In genomic region chr11:101841998-101842772, GRCm38 (mm10) we compare ENCODE assay signal across 11 mouse cellular contexts. TPM values are rescaled to one million over a fixed set of nuclear protein-coding genes. Genes with fewer than 3 reads are reported as not detected.
A peak's percentile ranks its signal among the peaks of the same experiment; 100 is the strongest.
DNase-seq lines count a peak whose midpoint lies in the region; TF ChIP-seq lines count a peak whose summit lies in the region.
"Had no signal": no experiment of that assay in that cellular context is flagged by ENCODE, and none has a peak within 500 bp of the region (broad histone marks: within the 10 kb centered on the region; RNA-seq: fewer than 3 reads in every experiment).

No protein-coding gene starts in this region.

- no peak for TF ChIP-seq CTCF in kidney, adult 2 months (conservative IDR thresholded peaks at IDR 0.05; ENCODE audit: insufficient read depth, insufficient read length, low read depth, low read length)

- WGBS in kidney, adult 2 months = 63% methylated on average over 15 of the region's 15 CpGs

- peak; percentile 33 to 79 for DNase-seq in left cerebral cortex, postnatal 14 days (ENCODE audit: low spot score in 2 of 2)
- no peak for DNase-seq in left cerebral cortex, adult 11 months (ENCODE audit: low spot score)
- peak; percentile 87 for DNase-seq in cerebellum, adult 9-11 months
- DNase-seq in kidney, adult 2 months = peak; percentile 47
- DNase-seq in right cerebral cortex, postnatal 10 days (ENCODE audit: low spot score in 2 of 2) = peak; percentile 56 to 70
- DNase-seq in ovary, postnatal 36 days (ENCODE audit: low spot score) = no peak
- no peak for DNase-seq in left cerebral cortex, adult 18-20 months (ENCODE audit: low spot score in 2 of 2)
- no peak for DNase-seq in natural killer cell, adult 2 months (ENCODE audit: low spot score in 2 of 2)

- intact Hi-C loops in left cerebral cortex, postnatal 14 days (cut with DNase I) = no loop called here

- H3K4me3 ChIP-seq in kidney, adult 2 months (ENCODE audit: insufficient read depth, low read depth, low read length) = no peak overlapping the region
- H3K4me3 ChIP-seq: forebrain, embryonic 10.5 days had no signal

- peak overlapping the region; percentile 27; the same call in 1 of the 2 replicates for H3K27ac ChIP-seq in kidney, adult 2 months (ENCODE audit: insufficient read depth, low read depth, low read length)
- H3K27ac ChIP-seq: forebrain, embryonic 10.5 days had no signal

- no peaks in the 10 kb centered on the region for H3K4me1 ChIP-seq in kidney, adult 2 months (ENCODE audit: control insufficient read depth, insufficient read depth, low read length)
- H3K4me1 ChIP-seq: forebrain, embryonic 10.5 days had no signal

- no peaks in the 10 kb centered on the region for H3K27me3 ChIP-seq in kidney, adult 2 months (replicated peaks; ENCODE audit: control insufficient read depth, insufficient read depth, low read length)

- no peak for TF ChIP-seq POLR2A in kidney, adult 2 months (IDR thresholded peaks at IDR 0.05; ENCODE audit: low read depth, low read length)

- H3K36me3 ChIP-seq in kidney, adult 2 months (ENCODE audit: control insufficient read depth, insufficient read depth, low read length) = no peaks in the 10 kb centered on the region
- H3K36me3 ChIP-seq: forebrain, embryonic 10.5 days had no signal

RNA-seq across cellular contexts. Expression of gene Meox1, which starts 52.0 kb away (rescaled TPM):
- total RNA-seq in left cerebral cortex, postnatal 14 days (2021) = 1 to 10 TPM; 2.1 to 2.4 TPM
- 3.5 and 4.8 TPM in 2 replicates for polyA plus RNA-seq in kidney, adult 2 months (2012; rRNA removed)
- under 1 TPM; 0.28 to 0.74 TPM for total RNA-seq in left cerebral cortex, adult 18-20 months (2021)
- total RNA-seq: liver, adult 2 months; MEL had no signal
- polyA plus RNA-seq: liver, adult 2 months had no signal

RNA-seq across cellular contexts. Expression of gene Etv4, which starts 57.0 kb away (rescaled TPM):
- total RNA-seq in left cerebral cortex, postnatal 14 days (2021) = 10 to 100 TPM; 18.5 to 19.3 TPM
- 1.1 and 1.3 TPM in 2 replicates for polyA plus RNA-seq in kidney, adult 2 months (2012; rRNA removed)
- 10 to 100 TPM; 11.5 to 15.1 TPM for total RNA-seq in left cerebral cortex, adult 18-20 months (2021)

Comparison
In these comparisons a context has a peak if more than half of its experiments do, and no peak if none do; other contexts are left out.
1. DNase-seq: peak in left cerebral cortex, postnatal 14 days (2 of 2), cerebellum, adult 9-11 months (single experiment), kidney, adult 2 months (single experiment) and right cerebral cortex, postnatal 10 days (2 of 2); none in left cerebral cortex, adult 11 months (single experiment), ovary, postnatal 36 days (single experiment), left cerebral cortex, adult 18-20 months (0 of 2) and natural killer cell, adult 2 months (0 of 2).